Mouse (Mus musculus) erythroblast, adult 5-6 weeks (primary cell): ENCODE measurements around the gene Chchd4. TPM values are rescaled to one million over a fixed set of nuclear protein-coding genes. Genes with fewer than 3 reads are reported as not detected.

Experiments used
- total RNA-seq, 2 experiments: library from RNA; stranded (forward) in 1 of 2; stranded (reverse) in 1 of 2; fragments of 150-400 nt in 1 of 2; fragments of 200-764, 138-1000 nt in 1 of 2; gene quantifications; 2 replicates each; pipeline versions ENCODE4 v1.2.3 to v1.2.4; 2015 to 2017; ENCODE audit warnings: low replicate concordance in 2 of 2

Chchd4 gene
- total RNA-seq, 2 experiments from 2014 or later = 1.9 to 6.5 TPM

Other genes starting within 250 kb of the Chchd4 start
- gene Wnt7a, start 62.2 kb downstream of the Chchd4 start, total RNA-seq (2015; ENCODE audit: low replicate concordance) = not detected in 2 replicates
- not detected in 2 replicates for gene Wnt7a, start 62.2 kb downstream of the Chchd4 start, total RNA-seq (2017; ENCODE audit: low replicate concordance)
- 10.2 and 13.8 TPM in 2 replicates for gene Tmem43, start 157 bp upstream of the Chchd4 start, total RNA-seq (2015; ENCODE audit: low replicate concordance)
- gene Tmem43, start 157 bp upstream of the Chchd4 start, total RNA-seq (2017; ENCODE audit: low replicate concordance) = 11.8 and 16.7 TPM in 2 replicates
- 5.2 and 6.7 TPM in 2 replicates for gene Xpc, start 42.3 kb upstream of the Chchd4 start, total RNA-seq (2015; ENCODE audit: low replicate concordance)
- 9.1 and 14.7 TPM in 2 replicates for gene Xpc, start 42.3 kb upstream of the Chchd4 start, total RNA-seq (2017; ENCODE audit: low replicate concordance)
- 12.7 and 17.1 TPM in 2 replicates for gene Lsm3, start 42.4 kb upstream of the Chchd4 start, total RNA-seq (2015; ENCODE audit: low replicate concordance)
- 41.5 and 78.4 TPM in 2 replicates for gene Lsm3, start 42.4 kb upstream of the Chchd4 start, total RNA-seq (2017; ENCODE audit: low replicate concordance)
- gene Slc6a6, start 210.5 kb upstream of the Chchd4 start, total RNA-seq (2015; ENCODE audit: low replicate concordance) = 12.1 and 15.0 TPM in 2 replicates
- 7.1 and 11.6 TPM in 2 replicates for gene Slc6a6, start 210.5 kb upstream of the Chchd4 start, total RNA-seq (2017; ENCODE audit: low replicate concordance)